Comparison of ENCODE assay signal across 34 mouse cellular contexts in the genomic region with DNA sequence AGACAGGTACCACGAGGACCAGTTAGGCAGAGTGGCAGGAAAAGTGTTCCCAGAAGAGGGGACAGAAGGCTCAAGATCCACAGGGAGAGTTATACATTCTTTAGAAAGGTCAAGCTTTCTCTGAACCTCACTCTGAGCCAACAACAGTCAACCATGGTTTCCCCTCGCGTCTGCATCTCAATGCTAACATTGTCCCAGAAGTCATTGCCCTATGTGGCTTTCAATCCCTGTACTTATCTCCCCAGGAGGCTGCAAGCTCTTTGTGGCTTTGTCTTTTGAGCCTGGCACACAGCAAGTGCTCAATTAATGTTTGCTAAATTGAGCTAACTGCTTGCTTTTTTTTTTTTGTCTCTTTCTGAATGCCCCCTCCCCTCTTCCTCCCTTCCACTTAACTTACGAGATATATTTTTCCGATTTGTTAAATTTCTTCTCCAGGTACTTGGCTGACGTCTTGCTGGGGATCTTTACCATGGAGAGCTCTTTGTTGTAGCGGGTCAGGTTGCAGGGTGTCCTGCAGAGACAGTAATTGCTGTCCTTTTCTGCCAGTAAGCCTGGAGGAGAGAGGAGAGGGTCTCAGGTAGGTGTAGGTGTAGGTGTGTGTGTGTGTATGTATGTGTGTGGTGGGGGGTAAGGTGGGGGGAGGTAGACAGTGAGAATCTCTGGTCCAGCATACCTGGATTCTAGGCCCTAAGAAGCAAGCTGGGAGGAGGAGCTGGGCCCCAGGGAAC. TPM values are rescaled to one million over a fixed set of nuclear protein-coding genes. Genes with fewer than 3 reads are reported as not detected.
DNase-seq lines count a peak whose midpoint lies in the region; TF ChIP-seq lines count a peak whose summit lies in the region.
"Had no signal": no experiment of that assay in that cellular context is flagged by ENCODE, and none has a peak within 500 bp of the region (broad histone marks: within the 10 kb centered on the region; RNA-seq: fewer than 3 reads in every experiment).

No protein-coding gene starts in this region.

- no peaks in the 10 kb centered on the region for H3K9me3 ChIP-seq in ES-Bruce4 (replicated peaks; ENCODE audit: control insufficient read depth, insufficient read depth, low read length, poor library complexity, severe bottlenecking)
- H3K9me3 ChIP-seq in ES-E14 (ENCODE audit: control insufficient read depth, insufficient read depth, low read depth, low read length), result no peaks in the 10 kb centered on the region
- H3K9me3 ChIP-seq: embryonic facial prominence, embryonic 10.5 days; embryonic facial prominence, embryonic 13.5 days; forebrain, embryonic 12.5 days; forebrain, embryonic 15.5 days; hindbrain, embryonic 12.5 days; hindbrain, embryonic 15.5 days had no signal

- no peak for TF ChIP-seq POLR2A in ES-Bruce4 (IDR thresholded peaks at IDR 0.05; ENCODE audit: insufficient read depth, low read length)

- H3K36me3 ChIP-seq in ES-Bruce4 (ENCODE audit: control insufficient read depth, insufficient read depth, low read length, poor library complexity, severe bottlenecking) (no peaks in the 10 kb centered on the region), ES-E14 (ENCODE audit: control insufficient read depth, insufficient read depth, low read length, poor library complexity, severe bottlenecking) (no peaks in the 10 kb centered on the region)
- H3K36me3 ChIP-seq: embryonic facial prominence, embryonic 10.5 days; embryonic facial prominence, embryonic 13.5 days; forebrain, embryonic 12.5 days; forebrain, embryonic 15.5 days; hindbrain, embryonic 12.5 days; hindbrain, embryonic 15.5 days had no signal

- in situ Hi-C loops in ES-E14 (cut with MboI; ENCODE audit: low sequenced_read_pairs in 2 of 2, unreplicated experiment in 2 of 2), result no loop called here

- no peak for TF ChIP-seq CTCF in ES-Bruce4 (IDR thresholded peaks at IDR 0.05; ENCODE audit: low read depth, low read length)

- H3K27me3 ChIP-seq in ES-Bruce4 (ENCODE audit: control insufficient read depth, insufficient read depth, low read length, poor library complexity, severe bottlenecking), result peaks cover 2% of the 10 kb centered on the region; the same call in 1 of the 2 replicates
- H3K27me3 ChIP-seq: forebrain, embryonic 15.5 days; hindbrain, embryonic 12.5 days; hindbrain, embryonic 15.5 days had no signal

- peak; percentile 77 for TF ChIP-seq EP300 in ES-Bruce4 (IDR thresholded peaks at IDR 0.05; ENCODE audit: insufficient read depth, low read depth, low read length)

- H3K9ac ChIP-seq in ES-Bruce4 (ENCODE audit: low read depth, poor library complexity, severe bottlenecking) (no peak overlapping the region), ES-E14 (ENCODE audit: insufficient read depth, low read depth, low read length, poor library complexity, severe bottlenecking) (no peak overlapping the region)
- H3K9ac ChIP-seq: embryonic facial prominence, embryonic 13.5 days; forebrain, embryonic 12.5 days; forebrain, embryonic 15.5 days; hindbrain, embryonic 12.5 days; hindbrain, embryonic 15.5 days had no signal

- H3K4me1 ChIP-seq in ES-Bruce4 (ENCODE audit: control insufficient read depth, insufficient read depth, low read length) (peaks cover 6% of the 10 kb centered on the region), ES-E14 (ENCODE audit: control insufficient read depth in 2 of 2, insufficient read depth in 2 of 2, low read length in 2 of 2, poor library complexity in 1 of 2) (peaks cover 0 to 18% of the 10 kb centered on the region in 2 experiments; a peak in 1 of 4 replicates)
- H3K4me1 ChIP-seq: embryonic facial prominence, embryonic 13.5 days; forebrain, embryonic 12.5 days; hindbrain, embryonic 12.5 days; hindbrain, embryonic 15.5 days had no signal

- DNase-seq in ES-E14 (ENCODE audit: low read depth, low spot score), result peak; percentile 59
- peak; percentile 87 for DNase-seq in ZHBTc4 (ENCODE audit: low read depth, low spot score)
- no peak for DNase-seq in urinary bladder, adult 2 months (ENCODE audit: low spot score)
- no peak for DNase-seq in ovary, postnatal 14 days (ENCODE audit: low spot score)
- no peak for DNase-seq in layer of hippocampus, adult 8-10 months (ENCODE audit: low spot score in 2 of 2)
- DNase-seq: adrenal gland, postnatal 10 days; adrenal gland, postnatal 36 days; cerebellum, adult 11 months; cerebellum, adult 8-10 months; cerebellum, postnatal 10 days; cerebellum, postnatal 36 days; gastrocnemius, postnatal 10 days; heart, adult 11 months had no signal

- H3K27ac ChIP-seq in ES-Bruce4 (ENCODE audit: insufficient read depth, low read length) (no peak overlapping the region), ES-E14 (ENCODE audit: insufficient read depth, low read depth, low read length, poor library complexity, severe bottlenecking) (no peak overlapping the region)
- H3K27ac ChIP-seq: embryonic facial prominence, embryonic 10.5 days; embryonic facial prominence, embryonic 13.5 days; forebrain, embryonic 12.5 days; forebrain, embryonic 15.5 days; hindbrain, embryonic 12.5 days; hindbrain, embryonic 15.5 days had no signal

- H3K4me3 ChIP-seq in ES-Bruce4 (ENCODE audit: low read depth, low read length) (no peak overlapping the region), ES-E14 (ENCODE audit: insufficient read depth in 1 of 2, low read depth in 1 of 2, low read length in 2 of 2, poor library complexity in 1 of 2, severe bottlenecking in 1 of 2) (no peak overlapping the region)
- H3K4me3 ChIP-seq: embryonic facial prominence, embryonic 10.5 days; embryonic facial prominence, embryonic 13.5 days; erythroblast, embryonic 14.5 days; forebrain, embryonic 12.5 days; forebrain, embryonic 15.5 days; hindbrain, embryonic 12.5 days; hindbrain, embryonic 15.5 days had no signal

TF ChIP-seq in ES-E14, 5 proteins besides CTCF, POLR2A, EP300 and RAD21:
- TF ChIP-seq ZNF384 (IDR thresholded peaks at IDR 0.05; ENCODE audit: low read depth, low read length), result peak; percentile 90
- TF ChIP-seq MAFK (IDR thresholded peaks at IDR 0.05; ENCODE audit: insufficient read depth, low read depth, low read length), result no peak
- TF ChIP-seq CHD2 (IDR thresholded peaks at IDR 0.05; ENCODE audit: low read depth, low read length), result no peak
- TF ChIP-seq ZC3H11A (IDR thresholded peaks at IDR 0.05; ENCODE audit: borderline replicate concordance, low read depth, low read length), result no peak

RNA-seq across cellular contexts. Expression of gene Spaca3, which starts 31.3 kb away (rescaled TPM):
- not detected in 2 replicates for polyA plus RNA-seq in ES-Bruce4 (2011; ENCODE audit: insufficient read depth, insufficient read length, low read depth, missing spikeins)
- not detected in 2 replicates for total RNA-seq in ES-E14 (2012; rRNA removed)
- not detected in 2 replicates for polyA plus RNA-seq in urinary bladder, adult 2 months (2012; rRNA removed)
- total RNA-seq in layer of hippocampus, adult 8-10 months (2022), result not detected
- total RNA-seq: adrenal gland, postnatal 10 days; adrenal gland, postnatal 36 days; gastrocnemius, adult 18-20 months; gastrocnemius, postnatal 10 days; gastrocnemius, postnatal 4 days; heart, adult 8-10 months; heart, postnatal 25 days; hematopoietic stem cell, adult 5-6 weeks had no signal
- polyA plus RNA-seq: activated CD4-positive, CD25-positive, alpha-beta regulatory T cell, adult 4 months; C2C12; CD4-positive, CD25-positive, alpha-beta regulatory T cell, adult 4 months; embryonic facial prominence, embryonic 10.5 days; embryonic facial prominence, embryonic 13.5 days; erythroblast, embryonic 14.5 days; forebrain, embryonic 12.5 days; forebrain, embryonic 15.5 days; heart, embryonic 11.5 days; heart, embryonic 14.5 days; hindbrain, embryonic 12.5 days; hindbrain, embryonic 15.5 days; intestine, embryonic 14.5 days; intestine, postnatal 0 days; kidney, adult 2 months had no signal

Comparison
In these comparisons a context has a peak if more than half of its experiments do, and no peak if none do; other contexts are left out.
1. DNase-seq: peak in ES-E14 (single experiment) and ZHBTc4 (single experiment); none in urinary bladder, adult 2 months (single experiment), ovary, postnatal 14 days (single experiment) and layer of hippocampus, adult 8-10 months (0 of 2).